Mouse (Mus musculus): Measurements from ENCODE around the gene Tcp11l2. TPM values are rescaled to one million over a fixed set of nuclear protein-coding genes. Genes with fewer than 3 reads are reported as not detected.

Tcp11l2 gene
- polyA plus RNA-seq, 1 experiment = 18.2 TPM

DNA sequence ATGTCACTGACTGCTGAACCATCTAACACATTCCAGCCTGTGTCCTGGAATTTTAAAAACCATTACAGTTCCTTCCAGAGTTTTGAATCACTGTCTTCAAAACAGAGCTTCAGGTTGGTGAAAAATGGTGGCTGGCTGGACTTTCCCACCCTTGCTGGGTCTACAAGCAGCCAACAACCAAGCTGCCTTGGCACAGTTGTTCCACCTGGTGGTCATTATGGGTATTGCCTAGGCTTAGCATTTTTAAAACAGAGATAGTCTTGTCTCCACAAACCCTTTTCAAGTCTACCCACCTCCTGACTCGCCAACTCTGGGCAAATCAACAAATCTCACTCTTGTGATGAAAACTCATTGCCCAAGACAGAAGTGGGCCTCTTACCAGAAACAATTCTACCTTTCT, 17.9 kb upstream of the Tcp11l2 start:
- Histone ChIP-seq H3K27me3 (ENCODE audit: control insufficient read depth, insufficient read depth, low read length) (no peaks in the 10 kb centered on the region), H3K27ac (ENCODE audit: control insufficient read depth, insufficient read depth, low read depth, low read length) (no peak overlapping the region)

GRCm38 (mm10) chr10:84559986-84560385, 16.4 kb upstream of the Tcp11l2 start:
- H3K36me3 ChIP-seq (ENCODE audit: control insufficient read depth, insufficient read depth, low read length) = no peaks in the 10 kb centered on the region
- no peak for TF ChIP-seq POLR2A (IDR thresholded peaks at IDR 0.05; ENCODE audit: control insufficient read depth, low read depth, low read length)
- TF ChIP-seq CTCF (IDR thresholded peaks at IDR 0.05; ENCODE audit: control insufficient read depth, insufficient read depth, insufficient replicate concordance, low read depth, low read length) = no peak

More for the DNA sequence above, 17.9 kb upstream of the Tcp11l2 start:
- Histone ChIP-seq H3K36me3 (ENCODE audit: control insufficient read depth, insufficient read depth, low read length) (no peaks in the 10 kb centered on the region), H3K4me1 (ENCODE audit: control insufficient read depth, insufficient read depth, low read length) (no peaks in the 10 kb centered on the region), H3K4me3 (ENCODE audit: control insufficient read depth, low read depth, low read length) (no peak overlapping the region)
- TF ChIP-seq POLR2A (IDR thresholded peaks at IDR 0.05; ENCODE audit: control insufficient read depth, low read depth, low read length) = no peak
- peak; percentile 30; the same call in 1 of the 2 replicates for TF ChIP-seq CTCF (IDR thresholded peaks at IDR 0.05; ENCODE audit: control insufficient read depth, insufficient read depth, insufficient replicate concordance, low read depth, low read length)

GRCm38 (mm10) chr10:84562121-84562520, 14.3 kb upstream of the Tcp11l2 start:
- TF ChIP-seq CTCF (IDR thresholded peaks at IDR 0.05; ENCODE audit: control insufficient read depth, insufficient read depth, insufficient replicate concordance, low read depth, low read length) = no peak
- TF ChIP-seq POLR2A (IDR thresholded peaks at IDR 0.05; ENCODE audit: control insufficient read depth, low read depth, low read length) = no peak
- no peaks in the 10 kb centered on the region for H3K4me1 ChIP-seq (ENCODE audit: control insufficient read depth, insufficient read depth, low read length)
- H3K27ac ChIP-seq (ENCODE audit: control insufficient read depth, insufficient read depth, low read depth, low read length) = no peak overlapping the region
- H3K27me3 ChIP-seq (ENCODE audit: control insufficient read depth, insufficient read depth, low read length) = no peaks in the 10 kb centered on the region
- H3K4me3 ChIP-seq (ENCODE audit: control insufficient read depth, low read depth, low read length) = no peak overlapping the region
- H3K36me3 ChIP-seq (ENCODE audit: control insufficient read depth, insufficient read depth, low read length) = no peaks in the 10 kb centered on the region

More at GRCm38 (mm10) chr10:84559986-84560385, 16.4 kb upstream of the Tcp11l2 start:
- H3K4me3 ChIP-seq (ENCODE audit: control insufficient read depth, low read depth, low read length) = no peak overlapping the region
- H3K27me3 ChIP-seq (ENCODE audit: control insufficient read depth, insufficient read depth, low read length) = no peaks in the 10 kb centered on the region
- no peak overlapping the region for H3K27ac ChIP-seq (ENCODE audit: control insufficient read depth, insufficient read depth, low read depth, low read length)
- no peaks in the 10 kb centered on the region for H3K4me1 ChIP-seq (ENCODE audit: control insufficient read depth, insufficient read depth, low read length)

DNA sequence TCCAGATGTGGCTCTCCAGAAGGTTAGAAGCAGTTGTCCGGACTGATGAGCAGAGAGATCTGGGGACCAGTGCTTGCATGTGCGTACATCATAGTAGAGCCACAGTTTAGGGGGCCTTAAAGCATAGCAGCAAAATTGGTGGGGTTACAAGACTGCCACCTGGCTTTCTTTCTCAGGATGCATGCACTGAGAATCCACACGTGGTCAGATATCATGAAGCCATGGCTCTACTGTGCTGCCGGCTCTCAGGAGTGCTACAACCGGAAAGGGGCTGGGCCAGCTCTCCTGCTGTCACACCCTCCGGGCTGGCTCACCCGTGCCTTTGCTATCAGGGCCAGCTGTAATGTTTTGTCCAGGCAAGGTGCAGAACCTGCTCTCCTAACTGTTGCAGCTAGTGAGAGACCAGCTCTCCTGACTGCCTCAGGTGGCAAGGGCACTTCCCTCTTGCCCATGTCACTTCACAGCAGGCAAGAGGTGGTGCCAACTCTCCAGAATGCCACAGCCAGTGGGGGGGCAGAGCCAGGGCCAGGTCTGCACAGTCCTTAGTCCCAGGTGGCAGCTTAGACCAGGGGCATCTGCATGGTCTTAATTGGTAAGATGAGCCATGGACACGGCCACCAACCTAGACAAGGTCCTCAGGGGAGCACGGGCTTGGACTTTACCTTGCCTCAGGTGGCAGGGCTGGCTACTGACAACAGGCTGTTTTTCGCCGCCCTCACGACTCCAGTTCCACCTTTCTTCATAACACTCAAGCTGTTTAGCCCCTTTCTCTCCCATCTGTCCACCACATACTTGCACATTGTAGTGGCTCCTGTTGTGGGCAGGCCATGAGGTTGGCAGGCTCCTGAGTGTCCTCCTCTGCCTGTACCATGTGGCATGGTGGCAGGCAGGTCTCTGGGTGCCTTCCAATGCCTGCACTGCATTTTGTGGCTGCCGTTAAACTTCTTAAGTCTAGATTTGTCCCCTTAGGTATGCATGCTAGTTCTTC, 13.6 kb upstream of the Tcp11l2 start:
- H3K36me3 ChIP-seq (ENCODE audit: control insufficient read depth, insufficient read depth, low read length) = no peaks in the 10 kb centered on the region
- H3K4me1 ChIP-seq (ENCODE audit: control insufficient read depth, insufficient read depth, low read length) = no peaks in the 10 kb centered on the region
- no peaks in the 10 kb centered on the region for H3K27me3 ChIP-seq (ENCODE audit: control insufficient read depth, insufficient read depth, low read length)
- no peak overlapping the region for H3K27ac ChIP-seq (ENCODE audit: control insufficient read depth, insufficient read depth, low read depth, low read length)
- no peak overlapping the region for H3K4me3 ChIP-seq (ENCODE audit: control insufficient read depth, low read depth, low read length)
- TF ChIP-seq CTCF (IDR thresholded peaks at IDR 0.05; ENCODE audit: control insufficient read depth, insufficient read depth, insufficient replicate concordance, low read depth, low read length) (no peak), POLR2A (IDR thresholded peaks at IDR 0.05; ENCODE audit: control insufficient read depth, low read depth, low read length) (no peak)

DNA sequence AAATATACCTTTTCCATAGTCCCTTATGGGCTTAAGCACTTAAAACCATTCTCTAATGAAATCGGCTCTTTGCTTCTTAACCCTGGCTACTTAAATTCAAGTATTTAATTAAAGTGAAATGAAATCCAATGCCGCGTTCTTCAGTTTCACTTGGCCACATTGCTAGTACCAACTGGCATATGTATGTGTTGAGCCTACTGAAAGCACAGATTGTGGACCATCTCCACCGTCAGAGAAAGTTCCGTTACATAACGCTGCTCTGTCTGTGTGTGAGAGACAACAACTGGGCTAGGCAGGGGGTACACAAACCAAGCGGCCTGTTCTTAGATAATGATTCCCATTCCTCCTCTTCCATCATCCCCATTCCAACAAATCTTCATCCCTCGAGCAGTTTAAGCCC, 12.0 kb upstream of the Tcp11l2 start:
- Histone ChIP-seq H3K27ac (ENCODE audit: control insufficient read depth, insufficient read depth, low read depth, low read length) (no peak overlapping the region), H3K36me3 (ENCODE audit: control insufficient read depth, insufficient read depth, low read length) (no peaks in the 10 kb centered on the region), H3K4me3 (ENCODE audit: control insufficient read depth, low read depth, low read length) (no peak overlapping the region), H3K4me1 (ENCODE audit: control insufficient read depth, insufficient read depth, low read length) (no peaks in the 10 kb centered on the region), H3K27me3 (ENCODE audit: control insufficient read depth, insufficient read depth, low read length) (no peaks in the 10 kb centered on the region)
- TF ChIP-seq POLR2A (IDR thresholded peaks at IDR 0.05; ENCODE audit: control insufficient read depth, low read depth, low read length) = no peak
- no peak for TF ChIP-seq CTCF (IDR thresholded peaks at IDR 0.05; ENCODE audit: control insufficient read depth, insufficient read depth, insufficient replicate concordance, low read depth, low read length)

DNA sequence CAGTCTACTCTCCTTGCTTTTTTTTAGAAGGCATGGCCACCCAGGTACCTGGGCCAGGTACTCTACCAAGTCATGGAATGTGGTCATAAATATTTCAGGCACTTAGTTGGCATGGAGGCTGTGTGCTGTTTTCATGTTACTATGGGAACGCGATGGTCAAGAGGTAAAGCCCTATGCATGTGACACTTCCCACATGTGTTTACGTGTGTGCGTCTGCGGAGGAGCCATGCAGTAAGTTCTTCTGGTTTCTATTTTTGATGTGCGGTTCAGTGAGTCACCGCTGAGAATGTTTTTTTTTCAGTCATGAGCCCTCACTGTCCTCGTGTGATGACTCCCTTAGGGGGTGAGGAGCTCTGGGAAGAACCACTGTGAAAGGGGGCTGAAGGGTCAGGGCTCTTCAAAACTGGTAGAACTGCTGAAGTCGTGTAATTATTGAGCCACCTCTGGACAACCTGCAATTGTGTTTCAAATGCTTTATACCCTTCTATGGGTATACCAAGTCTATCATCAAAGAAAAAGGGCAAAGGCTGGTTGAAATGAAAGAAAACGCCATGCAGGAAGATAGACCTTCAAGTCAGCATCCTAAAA, 5.3 kb upstream of the Tcp11l2 start:
- H3K27ac ChIP-seq (ENCODE audit: control insufficient read depth, insufficient read depth, low read depth, low read length) = no peak overlapping the region
- H3K27me3 ChIP-seq (ENCODE audit: control insufficient read depth, insufficient read depth, low read length) = no peaks in the 10 kb centered on the region
- TF ChIP-seq POLR2A (IDR thresholded peaks at IDR 0.05; ENCODE audit: control insufficient read depth, low read depth, low read length) (no peak), CTCF (IDR thresholded peaks at IDR 0.05; ENCODE audit: control insufficient read depth, insufficient read depth, insufficient replicate concordance, low read depth, low read length) (no peak)
- H3K4me3 ChIP-seq (ENCODE audit: control insufficient read depth, low read depth, low read length) = no peak overlapping the region
- no peaks in the 10 kb centered on the region for H3K36me3 ChIP-seq (ENCODE audit: control insufficient read depth, insufficient read depth, low read length)
- H3K4me1 ChIP-seq (ENCODE audit: control insufficient read depth, insufficient read depth, low read length) = peaks cover 6% of the 10 kb centered on the region
